Mouse (Mus musculus): ENCODE measurements around the gene Gpsm3.

Gene Gpsm3

GRCm38 (mm10) chr17:34583397-34583796, 6.2 kb upstream of the Gpsm3 start:
- no peak for DNase-seq (ENCODE audit: low spot score)

GRCm38 (mm10) chr17:34583819-34584218, 5.8 kb upstream of the Gpsm3 start:
- no peak for DNase-seq (ENCODE audit: low spot score)

- DNase-seq (ENCODE audit: low spot score), result no peak
Measured at GRCm38 (mm10) chr17:34585121-34585520, 4.5 kb upstream of the Gpsm3 start.

- DNase-seq (ENCODE audit: low spot score), result no peak
Measured at GRCm38 (mm10) chr17:34585877-34586771, 3.5 kb upstream of the Gpsm3 start.

- peak; percentile 91 for DNase-seq (ENCODE audit: low spot score)
Measured at GRCm38 (mm10) chr17:34586796-34587422, 2.7 kb upstream of the Gpsm3 start.

GRCm38 (mm10) chr17:34587423-34587811, 2.2 kb upstream of the Gpsm3 start:
- peak; percentile 98 for DNase-seq (ENCODE audit: low spot score)

- DNase-seq (ENCODE audit: low spot score), result no peak
Measured at GRCm38 (mm10) chr17:34587814-34588213, 1.8 kb upstream of the Gpsm3 start.

GRCm38 (mm10) chr17:34588767-34589166, 839 bp upstream of the Gpsm3 start:
- no peak for DNase-seq (ENCODE audit: low spot score)

GRCm38 (mm10) chr17:34589206-34589605, 400 bp upstream of the Gpsm3 start:
- no peak for DNase-seq (ENCODE audit: low spot score)

GRCm38 (mm10) chr17:34590154-34590987, 765 bp downstream of the Gpsm3 start:
- no peak for DNase-seq (ENCODE audit: low spot score)

GRCm38 (mm10) chr17:34591029-34591993, 1.7 kb downstream of the Gpsm3 start, which contains the start of gene Pbx2:
TSS of gene Pbx2 (plus strand) at chr17:34591266.
- DNase-seq (ENCODE audit: low spot score), result no peak

GRCm38 (mm10) chr17:34591994-34592375, 2.4 kb downstream of the Gpsm3 start:
- peak; percentile 92 for DNase-seq (ENCODE audit: low spot score)

- no peak for DNase-seq (ENCODE audit: low spot score)
Measured at GRCm38 (mm10) chr17:34592581-34593549, 3.3 kb downstream of the Gpsm3 start.

- DNase-seq (ENCODE audit: low spot score), result no peak
Measured at GRCm38 (mm10) chr17:34593752-34594525, 4.3 kb downstream of the Gpsm3 start.

- DNase-seq (ENCODE audit: low spot score), result no peak
Measured at GRCm38 (mm10) chr17:34596098-34596497, 6.5 kb downstream of the Gpsm3 start.

- DNase-seq (ENCODE audit: low spot score), result no peak
Measured at GRCm38 (mm10) chr17:34597566-34598095, 8.0 kb downstream of the Gpsm3 start, which contains the start of gene Ager. TSS of gene Ager (plus strand) at chr17:34597862.

- DNase-seq (ENCODE audit: low spot score), result no peak
Measured at GRCm38 (mm10) chr17:34599891-34600290, 10.3 kb downstream of the Gpsm3 start.

GRCm38 (mm10) chr17:34601796-34602195, 12.2 kb downstream of the Gpsm3 start:
- DNase-seq (ENCODE audit: low spot score), result no peak
